Mouse (Mus musculus): ENCODE measurements at regions not wholly inside any gene's neighbourhood (a gene's known extent, or its start where the extent isn't known, plus 50 kb on each side); places are given as distances from the start of the nearest gene placed in this dataset.

DNA sequence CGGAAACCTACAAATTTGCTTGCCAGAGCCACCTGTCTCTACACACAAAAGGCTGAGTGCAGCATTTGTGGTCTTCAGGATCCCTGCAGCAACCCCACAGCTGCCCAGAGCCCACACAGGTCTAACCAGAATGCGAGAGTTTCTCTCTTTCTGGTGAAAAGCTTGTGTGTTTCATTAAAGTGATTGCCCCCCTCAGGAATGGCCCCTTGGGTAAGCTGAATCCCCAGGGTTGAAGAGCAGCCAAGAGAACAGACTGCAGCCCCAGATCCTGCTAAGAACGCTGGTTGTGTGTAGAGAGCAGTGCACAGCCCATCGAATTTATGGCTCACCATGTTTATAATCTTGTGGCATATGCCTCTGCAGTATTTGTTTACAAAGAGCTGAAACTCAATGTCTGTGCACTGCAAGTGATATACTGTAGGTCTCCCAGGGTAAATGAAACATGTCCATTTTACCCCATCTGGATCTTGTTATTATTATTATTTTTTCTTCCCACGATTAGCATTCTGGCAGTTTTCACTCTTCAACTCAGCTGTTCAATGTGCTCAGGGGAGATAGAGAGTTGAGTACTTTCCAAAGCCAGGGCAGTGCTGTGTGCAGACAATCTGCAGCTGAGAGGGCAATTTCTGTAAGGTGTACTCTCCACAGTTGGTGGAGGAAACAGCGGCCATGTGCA lies 486.4 kb downstream of the Hdgfl1 start:
- no peak for ATAC-seq (replicated peaks; ENCODE audit: low read depth, poor library complexity, severe bottlenecking)

GRCm38 (mm10) chr13:26282291-26282690 lies 487.7 kb downstream of the Hdgfl1 start:
- ATAC-seq (replicated peaks; ENCODE audit: low read depth, poor library complexity, severe bottlenecking): no peak

GRCm38 (mm10) chr13:26272850-26273249 lies 497.1 kb downstream of the Hdgfl1 start:
- no peak for ATAC-seq (replicated peaks; ENCODE audit: low read depth, poor library complexity, severe bottlenecking)

DNA sequence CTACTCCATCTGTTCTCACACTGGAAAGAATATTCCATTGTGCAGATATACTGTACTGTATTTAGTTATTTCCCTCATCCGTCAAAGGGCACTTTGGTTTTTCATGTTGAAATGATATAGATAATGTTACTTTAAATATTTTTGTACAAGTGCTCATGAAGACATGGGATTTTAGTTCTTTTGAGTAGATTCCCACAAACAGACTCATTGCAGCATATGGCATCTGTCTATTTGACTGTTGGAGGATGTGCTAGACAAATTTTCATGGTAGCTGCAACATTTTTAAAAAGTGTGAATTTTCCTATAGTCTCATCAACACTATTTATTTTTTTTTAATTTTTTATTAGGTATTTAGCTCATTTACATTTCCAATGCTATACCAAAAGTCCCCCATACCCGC lies 502.5 kb downstream of the Hdgfl1 start:
- no peak for ATAC-seq (replicated peaks; ENCODE audit: low read depth, poor library complexity, severe bottlenecking)

DNA sequence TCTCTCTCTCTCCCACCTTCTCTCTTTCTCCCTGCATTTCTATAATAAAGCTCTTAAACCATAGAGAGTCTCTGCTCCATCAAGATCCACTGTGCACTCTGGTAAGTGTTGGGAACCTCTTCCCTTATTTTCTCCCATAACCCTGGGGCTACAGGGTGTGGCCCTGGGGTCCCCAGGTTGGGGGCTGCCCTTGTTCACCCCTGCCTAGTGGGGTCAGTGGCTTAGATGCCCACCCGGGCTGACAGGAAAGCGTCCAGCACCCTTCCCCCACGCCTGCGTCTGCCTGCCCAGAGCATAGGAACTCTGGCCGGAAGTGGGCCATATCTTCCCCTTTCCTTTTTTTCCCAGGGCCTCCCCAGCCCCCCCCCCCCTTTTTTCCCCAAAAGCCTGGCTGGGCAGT lies 534.0 kb downstream of the Hdgfl1 start:
- no peak for ATAC-seq (replicated peaks; ENCODE audit: low read depth, poor library complexity, severe bottlenecking)

DNA sequence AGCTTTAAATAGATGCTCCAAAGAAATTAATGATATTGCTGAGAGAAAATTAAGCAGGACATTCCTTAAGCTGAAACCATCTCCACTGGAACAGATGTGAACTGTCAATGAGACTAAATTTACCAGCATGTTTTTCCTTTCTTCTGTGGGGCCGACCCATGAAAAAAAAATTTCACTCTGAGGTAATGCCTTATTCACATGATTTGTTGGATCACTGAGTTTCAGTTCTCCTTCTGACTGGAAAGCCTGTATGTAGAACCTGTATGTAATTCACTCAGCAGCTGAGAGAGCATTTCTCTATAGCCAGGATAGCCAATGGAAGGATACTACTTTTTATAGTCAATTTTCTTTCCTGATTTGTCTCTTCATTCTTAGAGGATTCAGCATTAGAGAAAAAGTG lies 535.3 kb downstream of the Hdgfl1 start:
- no peak for ATAC-seq (replicated peaks; ENCODE audit: low read depth, poor library complexity, severe bottlenecking)

DNA sequence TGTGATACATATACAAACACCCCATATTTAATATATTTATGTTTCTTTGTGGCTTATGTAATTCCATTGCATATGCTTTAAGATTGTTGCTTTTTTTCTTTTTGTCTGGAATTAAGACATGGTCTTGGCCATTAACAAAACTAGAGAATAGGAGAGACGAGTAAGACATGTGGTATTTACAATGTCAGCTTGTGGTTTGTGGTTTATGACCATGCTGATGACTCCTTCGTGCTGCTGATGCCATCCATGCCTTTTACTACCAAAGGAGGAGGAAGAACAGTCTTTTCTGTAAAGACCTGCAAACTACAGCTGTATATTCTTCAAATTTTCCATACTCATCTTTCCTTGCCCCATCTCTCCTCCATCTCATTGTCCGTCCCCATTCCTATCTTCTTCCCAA lies 552.7 kb downstream of the Hdgfl1 start:
- ATAC-seq (replicated peaks; ENCODE audit: low read depth, poor library complexity, severe bottlenecking): no peak

- no peak for ATAC-seq (replicated peaks; ENCODE audit: low read depth, poor library complexity, severe bottlenecking)
Observed at GRCm38 (mm10) chr13:26216579-26216978, 553.4 kb downstream of the Hdgfl1 start.

DNA sequence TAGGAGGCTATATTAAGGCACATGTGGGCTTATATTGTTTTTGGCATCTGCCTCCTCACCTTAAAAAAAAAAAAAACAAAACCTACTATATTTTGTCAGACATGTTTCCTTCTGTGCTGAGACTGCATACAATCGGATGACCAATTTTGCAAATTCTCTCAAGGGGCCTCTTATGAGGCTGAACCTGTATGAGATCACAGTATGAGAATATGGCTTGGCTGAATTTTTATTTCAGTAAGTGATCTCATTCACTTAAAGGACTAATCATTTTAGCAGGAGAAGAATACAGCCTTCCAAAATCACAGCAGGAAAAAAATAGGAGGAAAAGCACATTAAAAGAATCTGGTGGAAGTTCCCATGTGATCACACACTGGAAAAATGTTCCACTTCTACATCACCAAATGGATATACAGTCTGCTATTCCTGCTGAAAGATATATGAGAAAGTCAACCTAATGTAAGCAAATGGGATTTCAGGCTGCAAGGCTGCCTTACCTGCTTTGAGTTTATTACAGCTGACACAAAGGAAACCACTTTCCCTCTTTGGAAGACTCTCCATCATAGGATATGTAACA lies 564.3 kb downstream of the Hdgfl1 start:
- ATAC-seq (replicated peaks; ENCODE audit: low read depth, poor library complexity, severe bottlenecking): no peak

GRCm38 (mm10) chr13:26194646-26195045 lies 575.3 kb downstream of the Hdgfl1 start:
- ATAC-seq (replicated peaks; ENCODE audit: low read depth, poor library complexity, severe bottlenecking): no peak

DNA sequence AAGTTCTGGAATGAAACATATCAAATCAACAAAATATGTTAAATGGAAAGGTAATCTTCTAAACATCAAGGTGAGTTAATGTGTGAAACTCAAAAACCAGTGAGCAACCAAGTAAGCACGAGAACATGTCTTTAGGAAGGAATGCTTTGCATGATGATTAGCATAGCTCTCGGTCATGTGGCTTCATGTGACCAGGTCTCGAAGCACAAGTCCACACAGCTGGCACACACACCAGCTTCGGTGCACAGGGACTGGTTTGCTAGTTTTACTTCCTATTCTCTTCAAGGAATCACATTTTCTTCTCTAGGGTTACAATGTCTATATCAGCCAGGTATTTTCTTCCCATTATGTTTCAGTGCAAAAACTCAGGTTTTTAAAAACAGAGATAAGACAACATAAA lies 586.1 kb downstream of the Hdgfl1 start:
- no peak for ATAC-seq (replicated peaks; ENCODE audit: low read depth, poor library complexity, severe bottlenecking)

- no peak for ATAC-seq (replicated peaks; ENCODE audit: low read depth, poor library complexity, severe bottlenecking)
Observed at GRCm38 (mm10) chr13:26171891-26172482, 598.0 kb downstream of the Hdgfl1 start.

DNA sequence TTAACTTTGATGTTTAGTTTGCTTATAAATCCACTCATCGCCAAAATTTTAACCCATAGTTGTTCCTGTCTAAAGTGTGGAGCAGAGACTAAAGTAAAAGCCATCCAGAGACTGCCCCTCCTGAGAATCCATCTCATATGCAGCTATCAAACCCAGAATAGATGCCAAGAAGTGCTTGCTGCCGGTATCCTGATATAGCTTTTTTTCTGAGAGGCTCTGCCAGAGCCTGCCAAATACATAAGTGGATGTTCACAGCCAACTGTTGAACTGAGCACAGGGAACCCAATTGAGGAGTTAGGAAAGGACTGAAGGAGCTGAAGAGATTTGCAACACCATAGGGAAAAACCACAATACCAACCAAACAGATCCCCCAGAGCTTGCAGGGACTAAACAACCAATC lies 600.3 kb downstream of the Hdgfl1 start:
- no peak for ATAC-seq (replicated peaks; ENCODE audit: low read depth, poor library complexity, severe bottlenecking)

GRCm38 (mm10) chr13:26158703-26159102 lies 611.3 kb downstream of the Hdgfl1 start:
- no peak for ATAC-seq (replicated peaks; ENCODE audit: low read depth, poor library complexity, severe bottlenecking)

DNA sequence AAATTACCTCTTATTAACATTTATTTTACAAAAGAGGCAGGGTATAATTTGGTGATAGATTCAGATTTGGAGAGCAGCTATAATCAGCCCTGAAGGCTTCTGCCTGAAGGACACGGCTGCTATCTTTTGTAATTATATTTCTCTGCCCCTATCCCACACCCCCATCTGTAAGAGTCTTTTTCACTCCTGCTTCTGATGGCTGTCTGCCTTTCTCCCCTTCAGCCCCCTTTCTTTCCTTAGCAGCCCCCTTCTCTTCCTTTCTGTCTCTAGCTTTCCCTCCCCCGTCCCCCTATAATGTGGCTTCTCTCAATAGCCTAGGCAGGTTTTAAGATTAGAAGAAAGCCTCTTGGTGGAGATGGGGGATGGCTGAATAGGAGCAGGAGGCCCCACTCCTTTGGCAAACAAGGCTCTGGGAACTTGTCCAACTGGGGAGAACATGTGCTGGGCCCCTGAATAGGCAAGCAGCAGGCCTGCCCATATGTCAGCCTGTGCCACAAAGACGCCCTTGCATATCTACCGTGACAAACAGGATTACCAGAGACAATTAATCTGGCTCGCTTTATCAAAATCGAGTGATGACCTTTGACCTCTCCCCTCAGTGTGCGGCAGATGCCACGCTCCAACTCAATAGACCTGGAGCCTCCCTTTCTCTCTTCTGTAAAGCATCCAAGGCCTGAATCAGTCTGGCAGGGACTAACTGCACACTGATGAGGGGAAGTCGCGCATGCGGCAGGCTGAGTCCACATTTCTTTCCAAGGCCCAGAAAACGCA lies 615.1 kb downstream of the Hdgfl1 start:
- no peak for ATAC-seq (replicated peaks; ENCODE audit: low read depth, poor library complexity, severe bottlenecking)

- ATAC-seq (replicated peaks; ENCODE audit: low read depth, poor library complexity, severe bottlenecking): no peak
Observed at GRCm38 (mm10) chr13:26154251-26154650, 615.7 kb downstream of the Hdgfl1 start.

- no peak for ATAC-seq (replicated peaks; ENCODE audit: low read depth, poor library complexity, severe bottlenecking)
Observed at GRCm38 (mm10) chr13:26153093-26153492, 616.9 kb downstream of the Hdgfl1 start.

DNA sequence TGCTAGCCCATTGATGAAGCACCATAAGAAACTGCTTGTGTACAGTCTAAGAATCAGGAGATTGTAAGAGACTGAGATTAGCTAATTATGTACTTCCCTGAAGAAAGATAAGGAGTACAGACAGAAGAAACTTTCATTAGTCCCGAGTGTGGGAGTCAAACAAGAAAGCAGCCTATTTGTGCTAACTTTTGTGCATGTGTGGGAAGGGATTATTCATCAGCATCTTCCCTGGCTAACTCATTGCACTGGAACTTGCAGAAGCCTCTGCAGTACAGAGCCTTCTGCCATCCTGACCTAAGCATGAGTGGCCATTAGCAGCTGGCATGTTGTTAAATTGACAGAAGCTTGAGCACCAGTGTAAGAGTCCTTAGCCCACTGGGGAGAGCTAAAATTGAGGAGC lies 619.5 kb downstream of the Hdgfl1 start:
- ATAC-seq (replicated peaks; ENCODE audit: low read depth, poor library complexity, severe bottlenecking): no peak

DNA sequence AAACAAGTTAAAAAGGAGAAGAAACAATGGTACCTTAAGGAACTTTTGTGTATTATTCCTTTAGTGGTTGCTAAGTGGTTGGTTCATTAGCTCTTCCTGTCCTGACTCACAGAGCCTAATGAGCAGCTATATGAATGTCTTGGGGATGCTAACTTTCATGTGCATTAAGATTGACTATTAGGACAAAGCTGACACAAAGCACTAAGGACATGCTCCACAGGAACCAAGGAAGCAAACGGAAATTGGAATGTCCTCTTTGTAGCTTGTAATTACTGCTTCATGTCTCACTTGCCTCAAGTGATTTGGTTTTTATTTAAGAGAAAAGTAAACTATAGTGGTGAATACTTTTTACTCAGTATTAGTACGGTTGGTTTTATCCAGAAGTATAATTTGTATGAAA lies 627.2 kb downstream of the Hdgfl1 start:
- no peak for ATAC-seq (replicated peaks; ENCODE audit: low read depth, poor library complexity, severe bottlenecking)

DNA sequence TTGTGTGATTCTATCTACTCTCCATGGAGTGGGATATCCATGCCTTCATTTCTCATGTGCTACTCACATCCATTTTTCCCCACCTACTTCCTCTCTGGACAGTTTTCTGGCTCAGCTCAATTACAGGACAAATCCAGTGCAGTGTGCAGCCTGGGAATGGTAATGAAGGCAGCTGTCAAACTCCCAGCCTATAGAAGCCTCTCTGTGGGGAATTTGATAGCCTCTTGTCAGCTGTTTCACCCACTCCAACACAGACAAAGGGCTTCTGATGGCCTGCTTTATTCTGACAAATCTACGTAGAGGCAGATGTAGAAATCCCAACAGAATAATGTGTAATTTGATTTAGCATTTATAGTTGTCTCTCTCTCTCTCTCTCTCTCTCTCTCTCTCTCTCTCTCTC lies 650.6 kb downstream of the Hdgfl1 start:
- no peak for ATAC-seq (replicated peaks; ENCODE audit: low read depth, poor library complexity, severe bottlenecking)

DNA sequence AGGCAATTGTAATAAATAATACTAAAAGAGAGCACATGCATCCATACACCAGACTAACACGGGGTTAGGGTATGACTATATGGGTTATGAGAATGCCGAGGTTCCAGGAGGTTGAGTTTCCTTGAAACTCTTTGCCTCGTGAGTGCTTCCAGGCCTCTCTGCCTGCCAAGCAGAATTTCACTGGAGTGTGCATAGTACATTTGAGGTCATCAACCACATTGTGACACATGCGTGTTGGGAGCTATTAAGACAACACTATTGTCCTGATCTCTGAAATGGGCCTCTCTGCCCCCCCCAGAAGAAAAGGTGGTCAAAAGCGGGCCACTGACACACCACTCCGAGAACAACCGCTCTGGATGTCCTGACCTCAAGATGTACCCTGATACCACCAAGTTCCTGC lies 655.8 kb downstream of the Hdgfl1 start:
- ATAC-seq (replicated peaks; ENCODE audit: low read depth, poor library complexity, severe bottlenecking): no peak
